26 mouse cellular contexts compared by ENCODE assay signal in the genomic region with DNA sequence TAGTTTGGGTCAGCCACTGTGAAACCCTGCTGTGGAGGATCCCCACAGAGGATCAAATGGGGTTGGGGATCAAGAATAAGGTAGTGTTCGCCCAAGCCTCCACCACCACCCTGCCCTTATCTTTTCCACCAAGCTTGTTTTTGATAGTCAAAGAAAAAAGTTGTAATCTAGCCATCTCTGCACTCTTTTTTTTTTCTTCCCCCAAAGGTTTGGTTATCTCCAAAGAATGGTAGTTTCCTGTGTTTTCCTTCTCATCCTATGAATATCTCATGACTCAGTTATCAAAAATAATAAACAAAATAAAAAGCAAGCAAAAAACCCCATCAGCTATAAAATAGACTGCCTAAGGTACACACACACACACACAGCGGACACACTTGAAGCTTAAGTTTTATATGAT. TPM values are rescaled to one million over a fixed set of nuclear protein-coding genes. Genes with fewer than 3 reads are reported as not detected.
DNase-seq lines count a peak whose midpoint lies in the region; ATAC-seq lines count a peak whose summit lies in the region.
"Had no signal": no experiment of that assay in that cellular context is flagged by ENCODE, and none has a peak within 500 bp of the region (broad histone marks: within the 10 kb centered on the region; RNA-seq: fewer than 3 reads in every experiment).

No protein-coding gene starts in this region.

- no peaks in the 10 kb centered on the region for H3K27me3 ChIP-seq in forebrain, embryonic 16.5 days (replicated peaks; ENCODE audit: control insufficient read depth, insufficient read depth, low read length)
- H3K27me3 ChIP-seq in forebrain, embryonic 14.5 days (replicated peaks; ENCODE audit: control insufficient read depth, insufficient read depth, low read length), result no peaks in the 10 kb centered on the region
- H3K27me3 ChIP-seq in hindbrain, embryonic 10.5 days (ENCODE audit: insufficient read depth, poor library complexity, severe bottlenecking), result no peaks in the 10 kb centered on the region
- no peaks in the 10 kb centered on the region for H3K27me3 ChIP-seq in hindbrain, embryonic 14.5 days (ENCODE audit: control insufficient read depth, insufficient read depth, low read length)
- H3K27me3 ChIP-seq in neural tube, embryonic 14.5 days (ENCODE audit: control insufficient read depth, insufficient read depth, low read length), result no peaks in the 10 kb centered on the region
- H3K27me3 ChIP-seq: CH12.LX; embryonic facial prominence, embryonic 12.5 days; embryonic facial prominence, embryonic 15.5 days; forebrain, embryonic 13.5 days; hindbrain, embryonic 13.5 days had no signal

- no peak overlapping the region for H3K4me2 ChIP-seq in forebrain, embryonic 16.5 days (ENCODE audit: low read length)
- no peak overlapping the region for H3K4me2 ChIP-seq in forebrain, embryonic 14.5 days (ENCODE audit: low read length)
- no peak overlapping the region for H3K4me2 ChIP-seq in hindbrain, embryonic 14.5 days (replicated peaks)
- H3K4me2 ChIP-seq in neural tube, embryonic 14.5 days (ENCODE audit: low read depth, low read length), result no peak overlapping the region
- H3K4me2 ChIP-seq: embryonic facial prominence, embryonic 12.5 days; embryonic facial prominence, embryonic 15.5 days; forebrain, embryonic 13.5 days; heart, embryonic 11.5 days; hindbrain, embryonic 13.5 days had no signal

- peak overlapping the region; percentile 80 for H3K27ac ChIP-seq in forebrain, embryonic 16.5 days (ENCODE audit: low read length)
- no peak overlapping the region for H3K27ac ChIP-seq in forebrain, embryonic 14.5 days (ENCODE audit: low read depth, low read length)
- H3K27ac ChIP-seq in hindbrain, embryonic 10.5 days, result 0 out of 2 replicates have a peak overlapping the region, but pooled peaks have one; percentile 40
- no peak overlapping the region for H3K27ac ChIP-seq in hindbrain, embryonic 14.5 days
- H3K27ac ChIP-seq in neural tube, embryonic 14.5 days (ENCODE audit: low read depth, low read length), result peak overlapping the region; percentile 65; the same call in 1 of the 2 replicates
- H3K27ac ChIP-seq: embryonic facial prominence, embryonic 12.5 days; embryonic facial prominence, embryonic 15.5 days; heart, adult 2 months; hindbrain, postnatal 0 days had no signal

- 94% methylated on average over 2 of the region's 2 CpGs for WGBS in forebrain, embryonic 16.5 days
- WGBS in forebrain, embryonic 14.5 days, result 93% methylated on average over 2 of the region's 2 CpGs
- WGBS in hindbrain, embryonic 10.5 days, result 94% methylated on average over 2 of the region's 2 CpGs
- 96% methylated on average over 2 of the region's 2 CpGs for WGBS in hindbrain, embryonic 14.5 days
- 96% methylated on average over 2 of the region's 2 CpGs for WGBS in neural tube, embryonic 14.5 days

- DNase-seq in forebrain, embryonic 14.5 days (ENCODE audit: low spot score), result no peak
- DNase-seq in hindbrain, embryonic 10.5 days (ENCODE audit: low spot score), result no peak
- no peak for DNase-seq in hindbrain, embryonic 14.5 days (ENCODE audit: low spot score)
- no peak for DNase-seq in neural tube, embryonic 10.5 days (ENCODE audit: extremely low spot score, low spot score)
- DNase-seq: adrenal gland, adult 2 months; adrenal gland, postnatal 14 days; B cell, adult 2 months; cerebellum, adult 11 months; cerebellum, adult 2 months; cerebellum, adult 9-11 months; cerebellum, postnatal 25 days; gastrocnemius, postnatal 25 days; heart, adult 2 months; kidney, adult 18-20 months had no signal

- H3K36me3 ChIP-seq in forebrain, embryonic 16.5 days (ENCODE audit: control insufficient read depth, insufficient read depth), result no peaks in the 10 kb centered on the region
- no peaks in the 10 kb centered on the region for H3K36me3 ChIP-seq in forebrain, embryonic 14.5 days (ENCODE audit: control insufficient read depth, insufficient read depth, low read length)
- H3K36me3 ChIP-seq in hindbrain, embryonic 10.5 days, result no peaks in the 10 kb centered on the region
- H3K36me3 ChIP-seq in hindbrain, embryonic 14.5 days (replicated peaks; ENCODE audit: control insufficient read depth, insufficient read depth), result no peaks in the 10 kb centered on the region
- H3K36me3 ChIP-seq in neural tube, embryonic 14.5 days (ENCODE audit: control insufficient read depth, insufficient read depth, low read length), result no peaks in the 10 kb centered on the region
- H3K36me3 ChIP-seq: embryonic facial prominence, embryonic 12.5 days; embryonic facial prominence, embryonic 15.5 days; G1E; hindbrain, embryonic 13.5 days had no signal

- no peak overlapping the region for H3K9ac ChIP-seq in forebrain, embryonic 16.5 days (replicated peaks; ENCODE audit: low read depth, low read length)
- no peak overlapping the region for H3K9ac ChIP-seq in forebrain, embryonic 14.5 days (ENCODE audit: low read length)
- no peak overlapping the region for H3K9ac ChIP-seq in hindbrain, embryonic 14.5 days
- H3K9ac ChIP-seq in neural tube, embryonic 14.5 days (replicated peaks; ENCODE audit: low read depth, low read length), result no peak overlapping the region
- H3K9ac ChIP-seq: embryonic facial prominence, embryonic 12.5 days; embryonic facial prominence, embryonic 15.5 days; forebrain, embryonic 13.5 days; hindbrain, embryonic 13.5 days had no signal

- no peak for ATAC-seq in forebrain, embryonic 16.5 days
- ATAC-seq in forebrain, embryonic 14.5 days, result no peak
- ATAC-seq in hindbrain, embryonic 14.5 days (ENCODE audit: low FRiP score), result no peak
- ATAC-seq in neural tube, embryonic 14.5 days (ENCODE audit: low read depth), result no peak
- ATAC-seq: inflammation-experienced regulatory T-cells, adult 6 months; intestine, embryonic 16.5 days had no signal

- H3K4me1 ChIP-seq in forebrain, embryonic 16.5 days (replicated peaks; ENCODE audit: control insufficient read depth, insufficient read depth, low read length), result peaks cover 9% of the 10 kb centered on the region
- H3K4me1 ChIP-seq in forebrain, embryonic 14.5 days (ENCODE audit: control insufficient read depth, insufficient read depth, low read length), result 0 out of 2 replicates have a peak, but pooled peaks cover 2% of the 10 kb centered on the region
- no peaks in the 10 kb centered on the region for H3K4me1 ChIP-seq in hindbrain, embryonic 10.5 days (replicated peaks)
- H3K4me1 ChIP-seq in hindbrain, embryonic 14.5 days (replicated peaks; ENCODE audit: control insufficient read depth, insufficient read depth, low read length), result peaks cover 10% of the 10 kb centered on the region; the same call in 1 of the 2 replicates
- peaks cover 14% of the 10 kb centered on the region; the same call in 1 of the 2 replicates for H3K4me1 ChIP-seq in neural tube, embryonic 14.5 days (ENCODE audit: control insufficient read depth, insufficient read depth, low read length)
- H3K4me1 ChIP-seq: embryonic facial prominence, embryonic 12.5 days; embryonic facial prominence, embryonic 15.5 days had no signal

- H3K9me3 ChIP-seq in forebrain, embryonic 16.5 days (ENCODE audit: control insufficient read depth, low read length), result no peaks in the 10 kb centered on the region
- no peaks in the 10 kb centered on the region for H3K9me3 ChIP-seq in forebrain, embryonic 14.5 days (replicated peaks; ENCODE audit: control insufficient read depth, low read length)
- H3K9me3 ChIP-seq in hindbrain, embryonic 10.5 days, result no peaks in the 10 kb centered on the region
- H3K9me3 ChIP-seq in hindbrain, embryonic 14.5 days (ENCODE audit: control insufficient read depth, low read length), result no peaks in the 10 kb centered on the region
- no peaks in the 10 kb centered on the region for H3K9me3 ChIP-seq in neural tube, embryonic 14.5 days (ENCODE audit: control insufficient read depth, low read length)
- H3K9me3 ChIP-seq: embryonic facial prominence, embryonic 12.5 days; embryonic facial prominence, embryonic 15.5 days; forebrain, embryonic 13.5 days; G1E; hindbrain, embryonic 13.5 days had no signal

- no peak overlapping the region for H3K4me3 ChIP-seq in forebrain, embryonic 16.5 days (replicated peaks; ENCODE audit: low read length)
- no peak overlapping the region for H3K4me3 ChIP-seq in forebrain, embryonic 14.5 days (ENCODE audit: low read depth, low read length)
- H3K4me3 ChIP-seq in hindbrain, embryonic 10.5 days, result no peak overlapping the region
- no peak overlapping the region for H3K4me3 ChIP-seq in hindbrain, embryonic 14.5 days (replicated peaks; ENCODE audit: low read length)
- H3K4me3 ChIP-seq in neural tube, embryonic 14.5 days (ENCODE audit: low read depth, low read length), result no peak overlapping the region
- H3K4me3 ChIP-seq: embryonic facial prominence, embryonic 12.5 days; embryonic facial prominence, embryonic 15.5 days; forebrain, embryonic 13.5 days; heart, adult 2 months; hindbrain, embryonic 13.5 days had no signal

RNA-seq across cellular contexts. Expression of gene Bach2, which starts 28.6 kb away (rescaled TPM):
- polyA plus RNA-seq in forebrain, embryonic 16.5 days (2015; fragmentation: Nextera tagmentation; extraction: Ambion mirVana), result 32.7 and 33.3 TPM in 2 replicates
- 21.9 and 26.0 TPM in 2 replicates for polyA plus RNA-seq in forebrain, embryonic 14.5 days (2014; fragmentation: Nextera tagmentation; extraction: Ambion mirVana)
- polyA plus RNA-seq in hindbrain, embryonic 10.5 days (2016; fragmentation: Nextera tagmentation; extraction: Ambion mirVana), result 9.5 and 13.4 TPM in 2 replicates
- polyA plus RNA-seq in hindbrain, embryonic 14.5 days (2014; fragmentation: Nextera tagmentation; extraction: Ambion mirVana), result 27.7 and 31.5 TPM in 2 replicates
- 32.4 and 40.0 TPM in 2 replicates for polyA plus RNA-seq in neural tube, embryonic 14.5 days (2014; fragmentation: Nextera tagmentation; extraction: Ambion mirVana)
- polyA plus RNA-seq: G1E had no signal

Comparison
In these comparisons a context has a peak if more than half of its experiments do, and no peak if none do; other contexts are left out.
1. H3K27ac ChIP-seq: peak in forebrain, embryonic 16.5 days (single experiment), hindbrain, embryonic 10.5 days (single experiment) and neural tube, embryonic 14.5 days (single experiment); none in forebrain, embryonic 14.5 days (single experiment) and hindbrain, embryonic 14.5 days (single experiment).